Mouse (Mus musculus): ENCODE data around the gene Spin2-ps6.
"Not testable (repeated sequence)": the region's sequence is repeated elsewhere in the genome, so short reads cannot be mapped to it uniquely, and the experiment has no call there.

The Spin2-ps6 gene

DNA sequence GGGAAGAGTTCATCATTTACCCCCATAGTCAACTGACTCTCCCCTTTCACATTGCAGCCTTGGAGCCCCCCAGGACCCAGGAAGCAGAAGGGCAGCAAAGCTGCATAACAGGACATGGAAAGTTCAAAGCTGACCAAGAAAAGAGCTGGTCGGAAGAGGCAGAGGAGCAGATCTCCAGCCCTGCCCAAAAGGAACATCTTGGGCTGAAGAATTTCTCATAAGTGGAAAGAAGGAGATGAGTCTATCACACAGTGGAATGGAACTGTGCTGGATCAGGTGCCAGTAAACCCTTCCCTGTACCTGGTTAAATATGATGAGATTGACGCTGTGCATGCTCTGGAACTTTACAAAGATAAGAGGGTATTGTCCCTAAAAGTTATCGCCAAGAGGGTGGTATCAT, at the start of gene Spin2-ps6:
Spin2-ps6 (plus strand) TSS at position 301 of the 400 bp plus-strand sequence.
- not testable (repeated sequence) for DNase-seq

Data from thymus, postnatal 36 days (tissue).